In the genomic region with DNA sequence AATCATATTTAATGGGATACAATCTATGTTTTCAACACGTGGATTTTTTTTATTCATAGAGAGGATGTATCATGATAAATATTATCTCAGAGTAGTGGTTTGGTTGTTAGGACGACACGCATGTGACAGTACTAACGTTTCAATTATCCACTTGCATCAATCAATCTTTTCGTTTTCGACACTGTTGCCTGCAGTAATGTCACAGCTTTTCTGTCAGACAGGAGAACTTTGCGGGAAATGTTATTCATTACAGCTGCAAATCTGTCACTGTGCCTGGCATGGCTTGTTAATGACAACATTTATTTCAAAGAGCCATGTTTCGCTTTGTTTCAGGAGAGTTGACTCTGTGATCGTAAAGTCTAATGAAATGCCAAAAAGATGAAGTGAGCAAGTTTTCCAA, we compare ENCODE assay signal across 21 mouse cellular contexts.
DNase-seq lines count a peak whose midpoint lies in the region; ATAC-seq and TF ChIP-seq lines count a peak whose summit lies in the region.
"Had no signal": no experiment of that assay in that cellular context is flagged by ENCODE, and none has a peak within 500 bp of the region (broad histone marks: within the 10 kb centered on the region; RNA-seq: fewer than 3 reads in every experiment).

No protein-coding gene starts in this region.

- no peaks in the 10 kb centered on the region for H3K36me3 ChIP-seq in hindbrain, embryonic 15.5 days
- H3K36me3 ChIP-seq in hindbrain, postnatal 0 days (ENCODE audit: insufficient read depth, low read length), result no peaks in the 10 kb centered on the region
- H3K36me3 ChIP-seq in midbrain, postnatal 0 days (ENCODE audit: insufficient read depth, low read length), result no peaks in the 10 kb centered on the region
- no peaks in the 10 kb centered on the region for H3K36me3 ChIP-seq in midbrain, embryonic 11.5 days (ENCODE audit: control insufficient read depth, insufficient read depth, low read length)
- H3K36me3 ChIP-seq in limb, embryonic 10.5 days, result no peaks in the 10 kb centered on the region
- H3K36me3 ChIP-seq in neural tube, embryonic 14.5 days (ENCODE audit: control insufficient read depth, insufficient read depth, low read length), result no peaks in the 10 kb centered on the region
- H3K36me3 ChIP-seq: embryonic facial prominence, embryonic 15.5 days; heart, embryonic 13.5 days; neural tube, embryonic 13.5 days; stomach, embryonic 15.5 days had no signal

- no peaks in the 10 kb centered on the region for H3K27me3 ChIP-seq in hindbrain, embryonic 15.5 days
- no peaks in the 10 kb centered on the region for H3K27me3 ChIP-seq in hindbrain, postnatal 0 days (ENCODE audit: insufficient read depth, low read length)
- no peaks in the 10 kb centered on the region for H3K27me3 ChIP-seq in midbrain, postnatal 0 days (ENCODE audit: insufficient read depth, low read length)
- H3K27me3 ChIP-seq in midbrain, embryonic 11.5 days (ENCODE audit: control insufficient read depth, insufficient read depth, low read length), result no peaks in the 10 kb centered on the region
- H3K27me3 ChIP-seq in limb, embryonic 10.5 days (ENCODE audit: low read depth, poor library complexity, severe bottlenecking), result no peaks in the 10 kb centered on the region
- no peaks in the 10 kb centered on the region for H3K27me3 ChIP-seq in neural tube, embryonic 14.5 days (ENCODE audit: control insufficient read depth, insufficient read depth, low read length)
- H3K27me3 ChIP-seq: embryonic facial prominence, embryonic 15.5 days; heart, embryonic 13.5 days; neural tube, embryonic 13.5 days; stomach, embryonic 15.5 days had no signal

- H3K9ac ChIP-seq in hindbrain, embryonic 15.5 days, result no peak overlapping the region
- H3K9ac ChIP-seq in hindbrain, postnatal 0 days (replicated peaks; ENCODE audit: low read length), result no peak overlapping the region
- no peak overlapping the region for H3K9ac ChIP-seq in midbrain, postnatal 0 days (replicated peaks; ENCODE audit: low read length, poor library complexity, severe bottlenecking)
- H3K9ac ChIP-seq in midbrain, embryonic 11.5 days (ENCODE audit: low read length), result no peak overlapping the region
- no peak overlapping the region for H3K9ac ChIP-seq in neural tube, embryonic 14.5 days (replicated peaks; ENCODE audit: low read depth, low read length)
- H3K9ac ChIP-seq: embryonic facial prominence, embryonic 15.5 days; heart, embryonic 13.5 days; neural tube, embryonic 13.5 days; stomach, embryonic 15.5 days had no signal

- ATAC-seq in hindbrain, embryonic 15.5 days (ENCODE audit: low FRiP score, low read depth), result peak; percentile 42; the same call in 1 of the 2 replicates
- no peak for ATAC-seq in hindbrain, postnatal 0 days
- ATAC-seq in midbrain, postnatal 0 days (ENCODE audit: low FRiP score), result no peak
- no peak for ATAC-seq in midbrain, embryonic 11.5 days (ENCODE audit: low FRiP score)
- ATAC-seq in neural tube, embryonic 14.5 days (ENCODE audit: low read depth), result peak; percentile 24; the same call in 1 of the 2 replicates
- ATAC-seq: lung, postnatal 0 days had no signal

- no peak overlapping the region for H3K27ac ChIP-seq in hindbrain, embryonic 15.5 days (replicated peaks)
- no peak overlapping the region for H3K27ac ChIP-seq in hindbrain, postnatal 0 days
- H3K27ac ChIP-seq in midbrain, postnatal 0 days (ENCODE audit: low read depth, low read length), result no peak overlapping the region
- no peak overlapping the region for H3K27ac ChIP-seq in midbrain, embryonic 11.5 days (ENCODE audit: low read depth, low read length)
- H3K27ac ChIP-seq in limb, embryonic 10.5 days, result no peak overlapping the region
- no peak overlapping the region for H3K27ac ChIP-seq in neural tube, embryonic 14.5 days (ENCODE audit: low read depth, low read length)
- H3K27ac ChIP-seq: embryonic facial prominence, embryonic 15.5 days; heart, embryonic 13.5 days; neural tube, embryonic 13.5 days; stomach, embryonic 15.5 days had no signal

- no peak overlapping the region for H3K4me3 ChIP-seq in hindbrain, embryonic 15.5 days
- no peak overlapping the region for H3K4me3 ChIP-seq in hindbrain, postnatal 0 days (ENCODE audit: low read length)
- no peak overlapping the region for H3K4me3 ChIP-seq in midbrain, postnatal 0 days (ENCODE audit: low read depth, low read length)
- H3K4me3 ChIP-seq in midbrain, embryonic 11.5 days (ENCODE audit: low read depth, low read length), result no peak overlapping the region
- H3K4me3 ChIP-seq in limb, embryonic 10.5 days, result no peak overlapping the region
- no peak overlapping the region for H3K4me3 ChIP-seq in neural tube, embryonic 14.5 days (ENCODE audit: low read depth, low read length)
- H3K4me3 ChIP-seq: embryonic facial prominence, embryonic 15.5 days; heart, embryonic 13.5 days; neural tube, embryonic 13.5 days; stomach, embryonic 15.5 days had no signal

- 52% methylated on average over 9 of the region's 9 CpGs for WGBS in hindbrain, embryonic 15.5 days
- 59% methylated on average over 9 of the region's 9 CpGs for WGBS in hindbrain, postnatal 0 days
- 60% methylated on average over 9 of the region's 9 CpGs for WGBS in midbrain, postnatal 0 days
- WGBS in midbrain, embryonic 11.5 days, result 83% methylated on average over 9 of the region's 9 CpGs
- 50% methylated on average over 9 of the region's 9 CpGs for WGBS in limb, embryonic 10.5 days
- WGBS in neural tube, embryonic 14.5 days, result 37% methylated on average over 9 of the region's 9 CpGs

- no peaks in the 10 kb centered on the region for H3K9me3 ChIP-seq in hindbrain, embryonic 15.5 days
- no peaks in the 10 kb centered on the region for H3K9me3 ChIP-seq in hindbrain, postnatal 0 days (ENCODE audit: low read length)
- H3K9me3 ChIP-seq in midbrain, postnatal 0 days (ENCODE audit: low read length), result no peaks in the 10 kb centered on the region
- H3K9me3 ChIP-seq in midbrain, embryonic 11.5 days (ENCODE audit: control insufficient read depth, low read length), result no peaks in the 10 kb centered on the region
- no peaks in the 10 kb centered on the region for H3K9me3 ChIP-seq in limb, embryonic 10.5 days (replicated peaks)
- H3K9me3 ChIP-seq in neural tube, embryonic 14.5 days (ENCODE audit: control insufficient read depth, low read length), result no peaks in the 10 kb centered on the region
- H3K9me3 ChIP-seq: embryonic facial prominence, embryonic 15.5 days; heart, embryonic 13.5 days; neural tube, embryonic 13.5 days; stomach, embryonic 15.5 days had no signal

- no peaks in the 10 kb centered on the region for H3K4me1 ChIP-seq in hindbrain, embryonic 15.5 days (replicated peaks)
- no peaks in the 10 kb centered on the region for H3K4me1 ChIP-seq in hindbrain, postnatal 0 days (ENCODE audit: insufficient read depth, low read length)
- H3K4me1 ChIP-seq in midbrain, postnatal 0 days (ENCODE audit: insufficient read depth, low read length), result no peaks in the 10 kb centered on the region
- H3K4me1 ChIP-seq in midbrain, embryonic 11.5 days (ENCODE audit: control insufficient read depth, insufficient read depth, low read length), result no peaks in the 10 kb centered on the region
- peaks cover 12% of the 10 kb centered on the region for H3K4me1 ChIP-seq in limb, embryonic 10.5 days
- H3K4me1 ChIP-seq in neural tube, embryonic 14.5 days (ENCODE audit: control insufficient read depth, insufficient read depth, low read length), result no peaks in the 10 kb centered on the region
- H3K4me1 ChIP-seq: embryonic facial prominence, embryonic 15.5 days; heart, embryonic 13.5 days; neural tube, embryonic 13.5 days; stomach, embryonic 15.5 days had no signal

- TF ChIP-seq CTCF in hindbrain, postnatal 0 days (IDR thresholded peaks at IDR 0.05; ENCODE audit: low read depth), result no peak
- no peak for TF ChIP-seq CTCF in midbrain, postnatal 0 days (IDR thresholded peaks at IDR 0.05)

- 0 out of 2 replicates have a peak overlapping the region, but pooled peaks have one; percentile 11 for H3K4me2 ChIP-seq in hindbrain, embryonic 15.5 days
- no peak overlapping the region for H3K4me2 ChIP-seq in hindbrain, postnatal 0 days (ENCODE audit: low read depth, low read length)
- no peak overlapping the region for H3K4me2 ChIP-seq in midbrain, postnatal 0 days (ENCODE audit: low read depth, low read length, poor library complexity, severe bottlenecking)
- H3K4me2 ChIP-seq in midbrain, embryonic 11.5 days, result no peak overlapping the region
- H3K4me2 ChIP-seq in neural tube, embryonic 14.5 days (ENCODE audit: low read depth, low read length), result 0 out of 2 replicates have a peak overlapping the region, but pooled peaks have one; percentile 8
- H3K4me2 ChIP-seq: embryonic facial prominence, embryonic 15.5 days; heart, embryonic 13.5 days; neural tube, embryonic 13.5 days; stomach, embryonic 15.5 days had no signal

- DNase-seq in hindbrain, postnatal 0 days (ENCODE audit: low spot score), result no peak
- peak; percentile 12 for DNase-seq in midbrain, postnatal 0 days (ENCODE audit: low spot score)
- no peak for DNase-seq in midbrain, embryonic 11.5 days (ENCODE audit: low spot score, missing footprints)
- DNase-seq in limb, embryonic 10.5 days (ENCODE audit: low spot score), result peak; percentile 35
- no peak for DNase-seq in kidney, adult 18-20 months
- no peak for DNase-seq in gastrocnemius, postnatal 25 days
- DNase-seq: cerebellum, adult 9-11 months; heart, postnatal 36 days; kidney, adult 8-10 months; kidney, postnatal 25 days; layer of hippocampus, adult 9-11 months; liver; right cerebral cortex, postnatal 14 days; thymus, adult 18-20 months had no signal

Comparison
In these comparisons a context has a peak if more than half of its experiments do, and no peak if none do; other contexts are left out.
1. ATAC-seq: peak in hindbrain, embryonic 15.5 days (single experiment) and neural tube, embryonic 14.5 days (single experiment); none in hindbrain, postnatal 0 days (single experiment), midbrain, postnatal 0 days (single experiment) and midbrain, embryonic 11.5 days (single experiment).
2. H3K4me2 ChIP-seq: peak in hindbrain, embryonic 15.5 days (single experiment) and neural tube, embryonic 14.5 days (single experiment); none in hindbrain, postnatal 0 days (single experiment), midbrain, postnatal 0 days (single experiment) and midbrain, embryonic 11.5 days (single experiment).
3. DNase-seq: peak in midbrain, postnatal 0 days (single experiment) and limb, embryonic 10.5 days (single experiment); none in hindbrain, postnatal 0 days (single experiment), midbrain, embryonic 11.5 days (single experiment), kidney, adult 18-20 months (single experiment) and gastrocnemius, postnatal 25 days (single experiment).